Mouse (Mus musculus) cerebral cortex, adult 2 months (tissue): ENCODE data around the gene Gm17728.

ENCODE experiments used
- WGBS: fragments of 180-500 bp; shearing (Covaris S2); methylation state at CpG from one replicate; pipeline ENCODE4 v1.1.7; 2018; 5-methylcytosine and 5-hydroxymethylcytosine counted together

The Gm17728 gene

DNA sequence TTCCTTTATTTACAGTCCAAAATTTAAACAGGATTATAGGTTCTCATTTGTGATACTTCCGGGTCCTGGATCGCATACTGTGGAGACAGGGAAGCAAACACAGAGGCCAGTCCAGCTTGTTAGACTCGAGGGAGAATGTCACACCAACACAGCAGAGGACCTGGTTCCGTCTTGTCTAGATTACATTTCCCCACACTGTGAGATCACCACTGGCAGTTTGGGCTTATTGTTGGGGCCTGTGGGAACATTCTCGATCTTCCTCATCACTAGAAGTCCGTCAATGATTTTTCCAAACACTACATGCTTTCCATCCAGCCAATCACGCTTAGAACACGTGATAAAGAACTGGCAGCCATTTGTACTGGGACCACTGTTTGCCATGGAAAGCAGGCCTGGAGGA, at the start of gene Gm17728:
TSS of gene Gm17728 (plus strand) at position 301 of the 400 bp plus-strand sequence.
- 94% methylated on average over 8 of the region's 8 CpGs for WGBS

DNA sequence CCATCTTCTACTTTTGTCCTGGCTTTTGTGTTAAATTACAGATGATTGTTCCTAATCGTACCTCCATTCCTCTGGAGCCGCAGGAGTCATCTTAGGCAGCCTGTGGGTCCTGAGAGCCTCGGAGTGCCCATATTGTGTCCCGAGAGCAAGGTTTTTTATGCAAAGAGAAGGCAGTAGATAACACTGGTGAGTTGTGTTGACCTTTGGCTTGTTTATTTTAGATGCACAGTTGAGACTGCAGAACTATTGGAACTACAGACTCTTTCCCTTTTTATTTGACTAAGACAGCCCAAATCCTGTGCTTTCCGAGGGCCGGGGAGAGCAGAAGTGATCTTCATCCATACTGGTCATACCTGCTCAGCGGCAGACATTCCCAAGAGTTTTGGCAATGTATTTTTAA, 24.4 kb upstream of the Gm17728 start:
- 95% methylated on average over 7 of the region's 7 CpGs for WGBS

DNA sequence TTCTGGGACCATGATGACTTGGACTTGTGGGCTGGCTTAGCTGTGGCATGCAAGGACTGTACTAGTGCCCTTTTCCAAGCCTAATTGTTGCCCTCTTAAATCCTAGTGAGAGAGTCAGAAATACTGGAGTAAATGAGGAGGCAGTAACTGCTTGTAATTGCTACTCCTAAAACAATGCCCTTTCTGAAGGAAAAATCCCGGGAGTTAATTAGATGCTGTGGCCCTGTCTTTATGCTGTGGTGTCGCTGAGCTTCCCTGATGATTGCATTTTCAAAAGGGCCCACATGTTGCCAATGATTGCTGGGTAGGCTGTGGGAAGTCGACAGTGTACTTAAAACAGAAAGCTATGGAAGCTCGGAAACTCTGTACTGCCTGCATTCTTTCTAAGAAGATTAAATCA, 23.3 kb upstream of the Gm17728 start:
- WGBS = 36% methylated on average over 4 of the region's 4 CpGs

DNA sequence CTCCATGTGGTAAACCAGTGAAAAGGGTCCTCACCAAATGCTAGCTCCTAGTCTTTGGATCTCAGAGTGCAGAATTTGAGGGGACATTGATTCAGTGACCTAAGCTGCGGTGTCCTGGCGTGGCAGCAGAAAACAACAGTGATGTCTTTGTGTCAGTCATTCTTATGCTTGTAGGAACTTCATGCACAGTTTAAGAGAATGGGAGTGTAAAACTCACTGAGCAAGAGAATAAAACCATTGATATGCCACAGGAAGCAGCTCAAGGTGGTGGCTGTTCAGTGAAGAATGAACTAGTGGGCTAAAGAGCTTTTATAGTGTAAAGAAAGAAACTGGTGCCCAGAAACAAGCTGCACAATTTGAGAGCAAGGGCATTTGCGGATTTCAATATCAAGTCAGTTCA, 17.9 kb upstream of the Gm17728 start:
- 77% methylated on average over 3 of the region's 3 CpGs for WGBS

DNA sequence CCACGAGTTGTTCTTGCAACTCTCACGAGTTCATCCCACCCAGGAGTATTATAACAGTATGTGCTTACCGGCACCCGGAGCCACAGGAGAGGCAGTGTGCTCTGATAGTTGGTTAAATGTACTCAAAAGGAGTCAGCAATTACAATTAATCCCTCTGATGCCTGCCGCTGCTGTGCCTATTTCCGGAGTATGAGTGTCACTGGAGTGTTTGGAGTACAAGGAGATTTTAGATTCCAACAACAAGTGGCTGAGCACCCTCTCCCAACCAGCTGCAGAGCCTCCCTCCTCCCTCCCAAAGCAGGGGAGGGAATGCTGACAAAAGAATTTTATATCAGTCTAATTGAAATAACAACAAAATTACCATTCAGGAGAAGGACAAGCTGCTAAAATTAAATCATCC, 14.2 kb upstream of the Gm17728 start:
- whole genome bisulfite sequencing = 44% methylated on average over 6 of the region's 6 CpGs

DNA sequence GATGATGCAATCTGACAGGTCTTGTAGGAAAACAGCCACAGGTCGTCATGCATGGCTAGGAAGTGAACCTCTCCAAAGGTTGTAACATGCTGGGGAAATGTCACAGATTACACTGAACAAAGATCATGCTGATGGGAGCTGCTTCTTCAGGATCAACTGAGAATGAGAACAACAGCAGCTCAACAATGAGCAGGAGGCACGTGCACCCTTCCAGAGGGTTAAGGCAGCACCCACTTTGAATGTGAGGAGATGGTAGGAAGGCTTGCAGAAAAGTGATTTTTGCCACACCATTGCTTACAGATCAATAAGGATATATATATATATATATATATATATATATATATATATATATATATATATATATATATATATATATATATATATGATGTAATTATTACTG, 2.8 kb upstream of the Gm17728 start:
- 95% methylated on average over 2 of the region's 2 CpGs for whole genome bisulfite sequencing

DNA sequence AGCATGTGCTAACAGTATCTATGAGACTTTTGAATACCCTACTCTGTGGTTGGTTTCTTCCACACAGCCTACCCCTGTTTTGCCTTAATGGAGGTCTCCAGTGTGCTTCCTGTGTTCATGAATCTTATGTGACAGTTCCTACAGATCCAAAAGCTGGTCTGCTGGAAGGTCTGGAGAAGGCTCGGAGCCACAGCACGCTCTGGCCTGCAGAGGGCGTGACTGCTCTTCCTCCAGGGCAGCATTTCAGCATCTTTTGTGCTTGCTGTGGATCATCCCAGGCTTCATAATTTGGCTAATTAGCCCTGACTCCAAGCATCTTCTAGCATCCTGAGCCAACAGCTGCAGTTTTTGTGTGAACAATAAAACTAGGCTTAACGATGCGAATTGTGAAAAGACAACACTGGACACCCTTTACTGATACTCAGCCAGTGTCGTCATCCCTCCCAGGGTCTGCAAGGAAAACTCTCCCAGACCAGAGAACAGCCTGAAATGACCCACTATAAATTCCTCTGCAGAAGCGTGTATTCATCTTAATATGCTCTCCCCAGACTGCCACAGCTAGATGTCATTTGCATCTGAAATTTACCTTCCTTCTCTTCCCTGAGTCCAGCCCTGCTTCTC, 6.6 kb downstream of the Gm17728 start:
- WGBS = 43% methylated on average over 7 of the region's 7 CpGs

DNA sequence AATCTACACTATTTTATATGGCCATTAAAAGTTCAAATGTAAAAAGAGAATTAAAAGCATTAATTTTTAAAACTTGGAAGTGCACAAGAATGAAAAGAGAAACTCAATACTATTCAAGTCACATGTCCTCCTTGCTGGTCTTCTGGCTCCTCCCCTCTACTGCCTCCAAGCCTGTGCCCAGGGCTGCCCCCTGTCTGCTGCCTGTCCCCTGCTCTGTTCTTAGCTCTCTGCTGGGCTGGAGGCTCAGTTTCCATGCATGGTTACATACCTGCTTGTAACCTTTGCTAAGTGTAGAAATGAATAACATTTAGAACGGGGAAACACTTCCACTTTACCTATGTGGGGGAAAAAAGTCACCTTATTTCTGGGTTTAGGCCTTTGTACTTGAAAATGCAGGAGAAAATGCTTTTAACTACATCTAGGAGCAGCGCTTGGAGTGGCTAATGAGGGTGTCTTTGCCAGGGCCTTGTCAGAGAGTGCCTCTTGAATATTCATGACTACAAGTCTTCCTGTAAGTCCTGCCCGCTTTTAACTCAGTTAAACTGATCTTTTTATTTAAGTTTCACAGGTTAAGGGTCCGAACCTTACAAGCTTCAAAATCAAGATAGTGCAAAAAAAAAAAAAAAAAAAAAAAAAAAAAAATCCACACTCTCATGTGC, 18.3 kb downstream of the Gm17728 start:
- 73% methylated on average over 4 of the region's 4 CpGs for WGBS

DNA sequence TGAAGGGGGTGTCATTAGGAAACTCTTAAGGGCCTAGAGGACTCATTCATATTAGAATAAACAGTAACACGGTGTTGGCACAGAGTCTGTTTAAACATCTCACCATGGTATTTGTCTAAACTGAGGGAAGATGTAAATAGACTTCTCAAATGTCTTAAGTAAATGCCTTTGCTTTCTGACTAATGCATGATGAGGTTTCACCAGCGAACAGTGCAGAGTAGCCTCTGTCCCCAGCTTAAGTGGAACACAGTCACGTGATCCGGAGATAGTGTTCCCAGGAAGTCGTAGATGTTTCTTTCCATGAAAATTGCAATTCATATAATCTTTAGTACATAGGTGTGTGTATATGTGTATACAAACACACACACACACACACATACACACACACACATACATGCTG, 34.5 kb downstream of the Gm17728 start:
- 89% methylated on average over 5 of the region's 5 CpGs for WGBS

DNA sequence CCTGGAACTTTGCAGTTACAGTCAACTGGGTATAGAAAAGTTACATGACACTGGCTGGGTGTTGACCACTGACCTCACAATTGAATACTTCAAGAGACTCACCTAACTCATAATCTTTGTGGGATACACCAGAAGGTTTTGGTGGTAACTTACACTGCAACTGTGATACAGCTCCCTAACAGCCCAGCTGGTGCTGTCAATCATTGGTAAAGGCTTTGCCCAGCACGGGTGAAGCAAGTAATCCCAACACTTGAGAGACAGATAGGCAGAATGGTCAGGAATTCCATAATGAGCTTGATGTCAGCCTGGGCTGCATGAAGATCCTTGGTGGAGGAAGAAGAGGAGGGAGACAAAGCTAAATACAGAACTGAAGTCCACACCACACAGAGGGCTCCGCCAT, 39.0 kb downstream of the Gm17728 start:
- 74% methylated on average over 2 of the region's 2 CpGs for WGBS
